Mouse (Mus musculus): Measurements from ENCODE around the gene Fam170b.

- TF ChIP-seq CTCF (IDR thresholded peaks at IDR 0.05) (peak; percentile 30; the same call in 1 of the 2 replicates), EP300 (IDR thresholded peaks at IDR 0.05) (no peak)
Observed at GRCm38 (mm10) chr14:32816533-32816932, 17.2 kb upstream of the Fam170b start.
